Mouse (Mus musculus): ENCODE data around the gene Babam2. TPM values are rescaled to one million over a fixed set of nuclear protein-coding genes. Genes with fewer than 3 reads are reported as not detected.

Babam2 gene
- polyA plus RNA-seq, 1 experiment from 2014 or later: 46.9 TPM

DNA sequence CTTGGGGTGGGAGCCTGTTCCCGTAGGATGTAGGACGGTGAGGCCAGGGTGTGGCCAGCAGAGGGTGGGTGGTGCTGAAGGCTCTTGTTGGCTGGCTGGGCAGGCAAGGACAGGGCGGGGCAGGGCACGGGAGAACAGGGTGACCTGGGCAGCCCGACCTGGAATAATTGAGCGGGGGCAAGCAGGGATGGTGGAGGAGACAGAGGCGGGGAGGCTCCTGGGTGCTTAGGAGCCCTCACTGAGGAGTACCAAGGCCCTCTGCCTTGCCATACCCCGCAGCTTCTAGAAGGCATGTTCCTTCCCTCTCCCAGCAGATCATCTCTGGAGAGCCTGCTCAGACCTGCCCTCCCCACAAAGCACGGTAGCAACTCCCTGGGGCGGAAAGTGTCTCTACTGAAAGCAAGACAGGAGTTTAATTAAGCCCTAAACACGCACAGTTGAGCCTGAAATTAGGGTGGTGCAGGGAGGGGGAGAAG is 423.5 kb downstream of the Babam2 start:
- WGBS: 45% methylated on average over 11 of the region's 11 CpGs
- Histone ChIP-seq H3K4me3 (no peak overlapping the region), H3K27ac (replicated peaks) (no peak overlapping the region), H3K27me3 (no peaks in the 10 kb centered on the region), H3K9ac (replicated peaks) (no peak overlapping the region), H3K36me3 (no peaks in the 10 kb centered on the region), H3K9me3 (no peaks in the 10 kb centered on the region), H3K4me1 (no peaks in the 10 kb centered on the region), H3K4me2 (replicated peaks) (no peak overlapping the region)
- ATAC-seq (replicated peaks): no peak

DNA sequence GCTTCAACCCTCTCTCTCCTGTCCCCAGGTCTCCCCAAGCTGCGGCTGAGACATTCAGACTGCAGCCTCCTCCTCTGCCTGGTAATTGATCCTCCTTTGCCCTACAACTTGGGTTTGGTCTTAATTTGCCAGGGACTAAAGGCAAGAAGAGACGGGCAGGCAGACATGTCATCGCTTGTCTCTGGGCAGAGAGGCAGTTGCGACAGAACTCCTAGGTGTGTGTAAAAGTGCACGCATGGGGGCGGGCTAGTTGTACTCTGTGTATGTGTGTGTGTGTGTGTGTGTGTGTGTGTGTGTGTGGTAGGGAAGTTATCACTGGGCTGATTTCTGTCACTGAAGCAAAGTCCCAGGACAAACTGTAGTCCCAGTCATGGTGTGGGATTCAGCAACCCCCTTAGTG is 424.5 kb downstream of the Babam2 start:
- Histone ChIP-seq H3K36me3 (no peaks in the 10 kb centered on the region), H3K4me1 (no peaks in the 10 kb centered on the region), H3K4me3 (no peak overlapping the region), H3K9ac (replicated peaks) (no peak overlapping the region), H3K9me3 (no peaks in the 10 kb centered on the region), H3K27ac (replicated peaks) (no peak overlapping the region), H3K4me2 (replicated peaks) (no peak overlapping the region), H3K27me3 (no peaks in the 10 kb centered on the region)
- 92% methylated on average over 6 of the region's 6 CpGs for WGBS
- ATAC-seq (replicated peaks): no peak

DNA sequence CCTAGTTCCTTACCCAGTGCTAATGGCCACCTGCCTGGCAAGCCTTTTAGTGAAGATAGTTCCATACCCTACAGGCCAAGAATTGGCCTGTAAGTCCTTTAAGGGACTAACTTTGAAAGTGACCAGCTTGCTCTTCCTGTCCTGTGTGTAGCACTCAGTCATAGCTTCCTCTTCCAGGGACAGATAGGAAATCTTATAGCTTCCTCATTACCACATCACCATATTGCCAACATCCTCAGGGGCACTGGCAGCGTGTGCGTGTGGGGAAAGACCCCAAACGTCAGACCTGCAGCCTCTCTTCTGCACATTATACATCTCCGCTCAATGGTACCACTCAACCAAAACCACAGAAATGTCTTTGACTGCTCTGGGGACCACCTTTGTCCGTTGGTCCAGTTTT is 424.9 kb downstream of the Babam2 start:
- ATAC-seq (replicated peaks): no peak
- 88% methylated on average over 5 of the region's 5 CpGs for WGBS
- Histone ChIP-seq H3K27me3 (no peaks in the 10 kb centered on the region), H3K36me3 (no peaks in the 10 kb centered on the region), H3K27ac (replicated peaks) (no peak overlapping the region), H3K9me3 (no peaks in the 10 kb centered on the region), H3K4me1 (no peaks in the 10 kb centered on the region), H3K9ac (replicated peaks) (no peak overlapping the region), H3K4me2 (replicated peaks) (no peak overlapping the region), H3K4me3 (no peak overlapping the region)

DNA sequence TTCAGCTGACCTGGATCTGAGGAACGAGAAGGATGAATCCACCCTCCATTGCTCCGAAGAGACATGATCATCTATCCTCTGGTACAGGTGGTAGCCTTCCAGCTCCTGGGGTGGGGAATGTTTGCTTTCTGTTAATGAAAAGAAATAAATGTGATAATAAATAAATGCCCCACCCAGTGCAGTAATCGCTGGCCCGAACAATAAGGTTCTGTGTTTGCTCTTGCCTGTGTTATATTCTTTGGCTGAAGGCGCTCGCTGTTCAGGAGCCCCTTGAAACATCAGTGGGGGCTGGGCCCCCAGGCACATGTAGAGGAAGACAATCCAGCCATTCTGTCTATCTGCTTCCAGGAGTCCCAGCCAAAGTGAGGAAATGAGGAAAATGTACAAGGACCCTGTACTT is 427.5 kb downstream of the Babam2 start:
- no peak for ATAC-seq (replicated peaks)
- 88% methylated on average over 6 of the region's 6 CpGs for WGBS
- H3K4me3 ChIP-seq: no peak overlapping the region
- H3K4me2 ChIP-seq (replicated peaks): no peak overlapping the region
- H3K4me1 ChIP-seq: no peaks in the 10 kb centered on the region
- no peaks in the 10 kb centered on the region for H3K9me3 ChIP-seq
- H3K27me3 ChIP-seq: no peaks in the 10 kb centered on the region
- H3K9ac ChIP-seq (replicated peaks): no peak overlapping the region
- no peak overlapping the region for H3K27ac ChIP-seq (replicated peaks)
- no peaks in the 10 kb centered on the region for H3K36me3 ChIP-seq

DNA sequence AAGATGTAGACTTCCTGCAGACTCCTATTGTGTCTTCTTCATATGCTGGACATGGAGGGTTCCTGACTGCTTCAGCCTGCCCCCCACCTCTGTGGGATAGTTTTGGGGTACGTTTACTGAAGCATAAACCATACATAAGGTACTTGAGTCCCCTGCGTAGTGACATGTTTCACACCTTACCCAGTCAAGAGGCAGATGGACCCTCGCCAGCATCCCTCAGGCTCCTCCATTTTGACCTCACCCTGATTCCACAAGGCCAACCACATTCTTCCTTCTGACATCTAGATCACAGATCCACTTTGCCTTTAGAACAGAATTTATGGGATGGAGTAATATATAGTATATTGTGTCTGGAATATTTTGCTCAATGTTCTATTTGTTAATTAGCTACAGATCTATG is 429.7 kb downstream of the Babam2 start:
- Histone ChIP-seq H3K36me3 (no peaks in the 10 kb centered on the region), H3K9me3 (no peaks in the 10 kb centered on the region), H3K4me1 (no peaks in the 10 kb centered on the region), H3K4me3 (no peak overlapping the region), H3K27ac (replicated peaks) (no peak overlapping the region), H3K27me3 (peaks cover 16% of the 10 kb centered on the region), H3K9ac (replicated peaks) (no peak overlapping the region), H3K4me2 (replicated peaks) (no peak overlapping the region)
- 78% methylated on average over 3 of the region's 3 CpGs for WGBS
- ATAC-seq (replicated peaks): no peak

DNA sequence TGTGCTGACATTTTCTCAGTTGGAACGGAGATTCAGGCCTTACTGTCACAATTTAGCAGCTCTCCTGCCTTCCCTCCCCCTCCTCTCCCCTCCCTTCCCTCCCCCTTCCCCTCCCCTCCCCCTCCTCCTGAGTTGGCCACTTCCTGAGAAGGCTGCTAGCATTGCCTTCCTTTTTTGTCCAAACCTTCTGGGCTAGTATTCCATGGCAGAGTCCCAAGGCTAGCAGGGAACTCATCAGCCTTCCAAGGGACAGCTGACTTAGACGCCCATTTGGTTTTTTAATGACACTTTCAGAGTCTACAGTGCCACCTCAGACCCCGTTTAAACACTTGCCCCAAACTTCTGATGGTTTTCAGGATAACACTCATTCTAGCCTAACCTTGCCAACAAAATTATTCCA is 430.4 kb downstream of the Babam2 start:
- no peak for ATAC-seq (replicated peaks)
- no peak overlapping the region for H3K9ac ChIP-seq (replicated peaks)
- peaks cover 20% of the 10 kb centered on the region for H3K27me3 ChIP-seq
- no peak overlapping the region for H3K4me3 ChIP-seq
- 52% methylated on average over 3 of the region's 3 CpGs for WGBS
- no peaks in the 10 kb centered on the region for H3K36me3 ChIP-seq
- no peak overlapping the region for H3K27ac ChIP-seq (replicated peaks)
- no peaks in the 10 kb centered on the region for H3K9me3 ChIP-seq
- H3K4me1 ChIP-seq: peaks cover 3% of the 10 kb centered on the region; the same call in 1 of the 2 replicates
- no peak overlapping the region for H3K4me2 ChIP-seq (replicated peaks)

DNA sequence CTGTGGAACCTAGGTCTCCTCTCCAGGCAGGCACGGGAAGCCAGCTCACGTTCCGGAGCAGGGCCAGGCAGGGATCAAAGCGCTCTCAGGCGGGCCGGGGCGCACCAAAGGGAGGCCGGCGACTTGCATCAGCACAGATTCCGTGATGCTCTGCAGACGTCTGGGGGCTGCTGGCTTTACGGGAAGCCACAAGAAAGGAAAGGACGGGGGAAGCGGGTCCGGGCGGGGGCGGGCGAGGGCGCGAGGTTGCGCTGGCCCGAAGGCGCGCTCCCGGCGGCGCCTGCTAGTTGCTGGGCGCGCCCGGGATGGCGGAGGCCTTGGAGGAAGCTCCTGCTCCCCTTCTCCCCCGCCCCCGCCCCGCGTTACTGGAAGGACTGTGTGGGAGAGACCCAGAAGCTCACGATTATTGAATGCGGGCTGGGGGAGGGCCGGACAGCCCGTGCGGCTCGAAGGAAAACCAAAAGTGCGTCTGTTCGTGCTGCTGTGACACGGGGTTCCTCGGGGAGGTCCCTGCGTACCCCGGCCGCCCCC is 435.6 kb downstream of the Babam2 start:
- WGBS: under 1% methylated on average over 46 of the region's 48 CpGs
- H3K27ac ChIP-seq (replicated peaks): peak overlapping the region; percentile 26; the same call in 1 of the 2 replicates
- H3K27me3 ChIP-seq: peaks cover 47% of the 10 kb centered on the region

DNA sequence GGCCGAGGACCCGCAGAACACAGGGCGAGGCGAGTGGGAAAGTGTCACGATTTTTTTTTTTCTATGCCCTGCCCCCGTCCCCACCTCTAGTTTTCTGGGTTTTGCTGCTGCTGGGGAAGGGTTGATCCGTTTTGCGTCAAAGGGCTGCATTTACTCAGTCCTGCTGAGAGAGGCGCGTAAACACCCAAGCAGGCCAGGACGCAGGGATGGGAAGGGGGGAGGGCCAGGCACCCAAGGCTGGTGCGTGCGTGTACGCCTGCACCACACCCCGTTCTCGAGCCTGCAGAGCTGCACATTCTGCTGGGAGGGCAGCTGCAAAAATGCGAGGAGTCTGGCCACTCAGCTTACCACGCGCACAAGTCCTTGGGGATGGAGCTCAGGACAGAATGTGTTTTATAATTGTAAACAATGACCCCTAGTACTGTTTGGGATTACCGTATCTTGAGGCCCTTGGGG is 436.1 kb downstream of the Babam2 start:
- no peaks in the 10 kb centered on the region for H3K36me3 ChIP-seq
- no peaks in the 10 kb centered on the region for H3K9me3 ChIP-seq
- peak overlapping the region; percentile 55 for H3K9ac ChIP-seq (replicated peaks)
- H3K4me2 ChIP-seq (replicated peaks): peak overlapping the region; percentile 84
- peak overlapping the region; percentile 65 for H3K4me3 ChIP-seq
- H3K27me3 ChIP-seq: peaks cover 47% of the 10 kb centered on the region
- WGBS: under 1% methylated on average over 20 of the region's 20 CpGs
- ATAC-seq (replicated peaks): no peak; the same call in 1 of the 2 replicates
- peaks cover 31% of the 10 kb centered on the region for H3K4me1 ChIP-seq
- peak overlapping the region; percentile 26; the same call in 1 of the 2 replicates for H3K27ac ChIP-seq (replicated peaks)

More for the DNA sequence above, 435.6 kb downstream of the Babam2 start:
- peaks cover 31% of the 10 kb centered on the region for H3K4me1 ChIP-seq
- peak overlapping the region; percentile 65 for H3K4me3 ChIP-seq
- peak overlapping the region; percentile 84 for H3K4me2 ChIP-seq (replicated peaks)
- no peaks in the 10 kb centered on the region for H3K36me3 ChIP-seq
- no peaks in the 10 kb centered on the region for H3K9me3 ChIP-seq
- ATAC-seq (replicated peaks): 0 out of 2 replicates have a peak, but pooled peaks have one; percentile 8
- peak overlapping the region; percentile 55 for H3K9ac ChIP-seq (replicated peaks)

DNA sequence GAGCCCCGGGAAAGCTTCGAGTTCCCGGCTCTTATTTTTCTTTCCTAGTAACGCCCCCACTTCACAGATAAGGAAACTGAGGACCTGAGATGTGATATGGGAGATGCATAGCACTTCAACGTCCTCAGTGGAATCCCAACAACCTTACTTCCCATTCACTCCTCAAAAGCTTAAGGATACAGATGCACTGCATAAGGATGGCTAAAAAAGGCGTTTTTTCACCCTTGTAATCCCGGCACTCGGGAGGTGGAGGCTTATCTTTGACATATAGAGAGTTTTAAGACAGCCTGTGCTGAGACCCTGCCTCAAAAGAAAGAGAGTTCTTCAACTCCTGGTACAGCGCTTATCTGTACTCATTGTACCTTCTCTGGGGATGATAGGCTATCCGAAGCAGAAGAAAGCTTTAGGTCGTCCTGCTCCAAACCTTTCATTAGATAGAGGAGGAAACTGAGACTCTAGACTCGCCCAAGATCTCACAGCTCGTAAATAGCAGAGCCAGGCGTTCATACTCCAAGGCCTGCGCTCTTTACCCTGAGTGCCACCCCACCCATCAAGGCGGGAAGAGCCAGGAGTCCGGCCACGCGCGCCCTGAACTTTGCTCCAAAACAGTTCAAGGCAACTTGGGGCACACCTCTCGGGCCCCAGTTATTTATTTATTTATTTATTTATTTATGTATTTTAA is 436.7 kb downstream of the Babam2 start:
- Histone ChIP-seq H3K9me3 (no peaks in the 10 kb centered on the region), H3K4me3 (peak overlapping the region; percentile 65), H3K27ac (replicated peaks) (peak overlapping the region; percentile 26; the same call in 1 of the 2 replicates), H3K36me3 (no peaks in the 10 kb centered on the region), H3K27me3 (peaks cover 47% of the 10 kb centered on the region), H3K4me1 (peaks cover 31% of the 10 kb centered on the region), H3K4me2 (replicated peaks) (peak overlapping the region; percentile 84), H3K9ac (replicated peaks) (peak overlapping the region; percentile 69)
- WGBS: 3% methylated on average over 21 of the region's 21 CpGs
- no peak for ATAC-seq (replicated peaks)

Small RNA genes within 50 kb of the gene (microRNA-seq; reads per million reads assigned to microRNA genes)
- not detected for gene Mir3473e

Other genes starting within 250 kb of the Babam2 start
- gene Zfp512, start 245.3 kb upstream of the Babam2 start, polyA plus RNA-seq (2015; fragmentation: Nextera tagmentation; extraction: Ambion mirVana): 116 and 122 TPM in 2 replicates
- gene 4930548H24Rik, start 211.9 kb upstream of the Babam2 start, polyA plus RNA-seq (2015; fragmentation: Nextera tagmentation; extraction: Ambion mirVana): not detected in 2 replicates
- 82.0 TPM in 2 replicates for gene Gpn1, start 202.9 kb upstream of the Babam2 start, polyA plus RNA-seq (2015; fragmentation: Nextera tagmentation; extraction: Ambion mirVana)
- gene Slc4a1ap, start 170.7 kb upstream of the Babam2 start, polyA plus RNA-seq (2015; fragmentation: Nextera tagmentation; extraction: Ambion mirVana): 33.0 and 36.5 TPM in 2 replicates
- gene Supt7l, start 169.9 kb upstream of the Babam2 start, polyA plus RNA-seq (2015; fragmentation: Nextera tagmentation; extraction: Ambion mirVana): 29.1 and 29.9 TPM in 2 replicates
- 204 and 220 TPM in 2 replicates for gene Mrpl33, start 100.7 kb upstream of the Babam2 start, polyA plus RNA-seq (2015; fragmentation: Nextera tagmentation; extraction: Ambion mirVana)
- gene Rbks, start 57 bp upstream of the Babam2 start, polyA plus RNA-seq (2015; fragmentation: Nextera tagmentation; extraction: Ambion mirVana): 1.4 and 2.4 TPM in 2 replicates

All from forebrain, embryonic 15.5 days (tissue).